Mouse (Mus musculus) frontal cortex, postnatal 25 days (tissue): Measurements from ENCODE around the gene Rtcb.
A peak's percentile ranks its signal among the peaks of the same experiment; 100 is the strongest.

Source experiments
- DNase-seq, 2 experiments: peaks; one replicate each; pipeline ENCODE4 v3.0.0; 2022; ENCODE audit warnings: low spot score in 2 of 2

Gene Rtcb

DNA sequence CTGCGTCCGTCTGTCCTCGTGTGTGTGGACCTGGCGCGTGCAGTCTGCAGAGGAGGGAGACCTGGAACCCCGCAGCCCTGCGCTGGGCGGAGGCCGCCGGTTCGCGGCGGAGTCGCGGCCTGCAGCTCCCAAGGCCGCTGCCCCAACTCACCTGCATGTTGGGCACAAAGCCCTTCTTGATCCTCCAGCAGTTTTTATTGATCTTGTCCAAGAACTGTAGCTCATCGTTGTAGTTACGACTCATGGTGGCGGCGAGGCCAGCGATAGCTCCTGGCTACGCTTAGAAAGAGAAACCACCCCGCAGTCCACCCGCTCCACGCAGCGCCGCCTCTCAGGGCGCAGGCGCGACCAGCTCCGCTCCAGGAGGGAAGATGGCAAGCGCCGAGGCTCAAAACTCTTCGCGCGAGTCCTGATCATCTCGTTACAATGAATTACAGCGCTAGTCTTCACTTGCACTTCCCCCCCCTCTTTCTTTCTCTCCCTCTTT lies at the start of gene Rtcb:
Gene Rtcb (minus strand): TSS at position 360 of the 487 bp plus-strand sequence.
- DNase-seq, result peak; percentile 97 to 99

DNA sequence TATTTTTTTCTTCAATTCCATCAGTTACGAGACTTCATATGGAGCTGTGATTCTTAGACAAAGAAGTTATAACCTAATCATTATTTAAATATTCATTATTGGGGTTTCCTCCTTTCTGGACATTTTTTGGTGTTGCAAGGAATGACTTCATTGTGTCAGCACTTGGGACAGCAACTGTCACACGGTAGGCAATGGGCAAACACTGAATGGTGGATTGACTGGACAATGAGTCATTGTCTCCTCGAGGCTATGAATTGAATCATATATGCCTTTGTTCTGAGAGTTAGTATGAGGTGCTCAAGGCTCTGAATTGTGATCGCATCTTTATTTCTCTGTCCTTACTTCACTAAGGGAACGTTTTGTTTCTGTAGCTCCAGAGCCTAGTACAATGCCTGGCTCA lies 48.8 kb upstream of the Rtcb start:
- DNase-seq, result no peak

- no peak for DNase-seq
These were observed 42.8 kb upstream of the Rtcb start for GRCm38 (mm10) chr10:86000447-86000846.

DNA sequence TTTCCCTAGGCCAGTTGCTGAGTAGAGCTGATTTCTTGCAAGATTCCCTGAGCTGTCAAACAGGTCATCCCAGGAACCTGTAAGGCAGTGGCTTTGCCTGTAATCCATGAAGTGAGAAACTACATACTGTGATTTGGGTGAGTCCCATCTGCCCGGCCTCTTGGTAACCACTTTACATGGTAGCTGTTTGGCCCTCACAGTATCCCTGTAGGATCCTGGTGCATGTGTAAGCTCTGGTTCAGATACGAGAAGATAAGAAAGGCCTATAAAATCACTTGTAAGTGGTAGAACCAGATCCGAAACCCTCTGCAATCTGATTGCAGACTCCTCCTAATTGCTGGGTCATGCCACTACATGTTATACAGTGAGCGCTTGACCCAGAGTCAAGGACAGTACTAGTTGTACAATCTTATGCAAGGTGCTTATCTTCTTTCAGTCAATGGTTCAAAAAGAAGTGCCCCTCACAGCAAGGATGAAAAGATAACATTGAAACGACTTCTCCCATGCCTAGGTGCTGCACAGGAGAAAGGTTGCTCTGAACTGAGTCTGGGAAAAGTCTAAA lies 37.0 kb upstream of the Rtcb start:
- no peak for DNase-seq

DNA sequence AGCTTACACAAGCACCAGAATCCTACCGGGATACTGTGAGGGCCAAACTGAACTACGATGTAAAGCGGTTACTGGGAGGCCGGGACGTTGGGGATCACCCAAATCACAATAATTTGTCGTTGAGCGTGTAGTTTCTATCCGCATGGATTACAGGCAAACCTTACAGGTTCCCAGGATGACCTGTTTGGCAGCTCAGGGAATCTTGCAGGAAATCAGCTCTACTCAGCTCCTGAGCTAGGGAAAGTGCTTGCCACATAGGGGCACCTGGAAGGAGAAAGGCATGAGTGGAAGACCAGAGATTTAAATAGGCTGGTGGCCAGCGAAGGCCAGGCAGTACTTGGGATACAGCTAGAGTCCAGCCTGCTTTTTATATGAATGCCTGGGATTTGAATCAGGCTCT lies 36.2 kb upstream of the Rtcb start:
- DNase-seq, result no peak

- DNase-seq, result no peak
These were observed 34.8 kb upstream of the Rtcb start for GRCm38 (mm10) chr10:85992412-85992811.

DNA sequence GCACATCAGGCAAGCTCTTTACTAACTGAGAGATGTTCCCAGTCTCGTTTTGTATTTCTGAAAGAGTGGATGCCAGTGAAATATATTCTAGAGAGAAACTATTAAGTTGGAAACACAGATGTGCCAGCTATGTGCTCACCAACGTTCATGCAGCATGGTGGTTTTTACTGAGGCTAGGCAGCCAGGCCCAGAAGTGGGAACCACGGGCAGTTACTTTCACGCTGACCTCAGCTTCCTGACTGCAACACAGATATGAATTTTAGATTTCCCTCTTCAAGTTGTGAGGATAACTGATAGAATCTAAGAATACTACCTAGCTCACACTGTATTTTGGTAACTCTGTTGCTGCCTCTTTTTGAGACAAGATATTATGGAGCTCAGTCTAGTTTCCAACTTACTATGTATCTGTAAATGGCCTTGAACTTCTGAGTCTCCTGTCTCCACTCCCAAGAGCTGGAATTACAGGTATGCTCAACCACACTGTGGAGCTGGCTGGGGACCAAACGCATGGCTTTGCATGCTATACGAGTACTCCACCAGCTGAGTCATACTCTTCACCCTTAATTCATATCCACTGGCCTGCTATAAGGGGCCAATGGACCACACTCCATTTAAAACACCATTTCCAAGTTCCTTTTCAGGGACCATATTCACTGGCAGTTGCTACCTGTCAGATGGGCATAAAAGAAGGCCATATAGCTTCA lies 31.9 kb upstream of the Rtcb start:
- no peak for DNase-seq

DNA sequence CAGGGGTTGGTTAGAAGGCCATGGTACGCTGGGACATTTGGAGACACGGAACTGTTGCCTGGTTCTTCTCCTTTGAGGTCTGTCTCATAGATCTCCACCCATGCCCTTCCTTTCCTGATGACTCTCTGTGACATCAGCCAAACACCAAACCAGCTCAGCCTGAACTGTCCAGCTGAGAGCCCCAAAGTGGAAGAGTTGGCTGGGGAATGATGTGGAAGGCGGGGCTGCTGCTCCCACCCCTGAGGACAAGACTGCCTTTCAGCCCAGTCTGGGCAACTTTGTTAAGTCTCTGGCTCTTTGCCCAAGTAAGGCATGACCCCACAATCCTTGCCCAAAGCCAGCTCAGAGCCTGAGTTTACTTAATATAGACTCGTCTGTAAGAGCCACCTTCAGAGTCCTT lies 15.3 kb upstream of the Rtcb start:
- no peak for DNase-seq

- no peak for DNase-seq
These were observed 14.2 kb upstream of the Rtcb start for GRCm38 (mm10) chr10:85971826-85972225.

DNA sequence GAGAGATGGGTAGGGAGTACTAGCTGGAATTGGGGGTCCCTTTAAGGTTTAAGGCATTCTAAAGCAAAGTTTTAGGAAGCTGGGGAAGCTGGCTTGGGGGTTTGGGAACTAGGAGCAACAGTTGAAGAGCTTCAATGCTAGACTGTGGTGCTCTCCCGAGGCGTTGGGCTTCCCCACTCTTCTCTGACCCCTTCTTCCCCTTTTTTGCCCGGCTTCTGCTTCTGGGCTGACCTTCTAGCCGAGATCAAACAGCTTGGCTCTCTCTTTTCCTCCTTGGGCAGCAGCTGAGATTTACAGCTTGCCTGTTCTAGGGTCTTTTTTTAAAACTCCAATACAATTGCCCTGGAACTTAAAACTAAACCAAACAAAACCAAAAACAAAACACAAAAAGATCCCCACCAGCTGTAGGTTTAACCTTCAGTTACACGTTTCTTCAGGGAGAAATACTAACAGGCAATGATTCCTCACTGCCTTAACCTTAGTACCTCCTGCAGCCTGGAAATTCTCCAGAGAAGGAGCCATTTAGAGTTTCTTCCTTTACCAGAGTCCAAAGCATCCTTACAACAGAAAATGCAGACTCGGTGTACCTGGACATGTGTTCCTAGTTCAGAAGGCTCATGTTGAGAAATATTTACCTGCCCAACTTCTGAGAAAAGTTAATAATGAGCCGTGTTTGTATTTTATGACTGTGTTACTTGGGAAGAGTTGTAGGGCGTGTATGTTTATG lies 12.4 kb upstream of the Rtcb start:
- no peak for DNase-seq

- DNase-seq, result no peak
These were observed 11.1 kb upstream of the Rtcb start for GRCm38 (mm10) chr10:85968731-85969130.

GRCm38 (mm10) chr10:85968157-85968634 lies 10.6 kb upstream of the Rtcb start:
- DNase-seq, result peak; percentile 90 to 91

DNA sequence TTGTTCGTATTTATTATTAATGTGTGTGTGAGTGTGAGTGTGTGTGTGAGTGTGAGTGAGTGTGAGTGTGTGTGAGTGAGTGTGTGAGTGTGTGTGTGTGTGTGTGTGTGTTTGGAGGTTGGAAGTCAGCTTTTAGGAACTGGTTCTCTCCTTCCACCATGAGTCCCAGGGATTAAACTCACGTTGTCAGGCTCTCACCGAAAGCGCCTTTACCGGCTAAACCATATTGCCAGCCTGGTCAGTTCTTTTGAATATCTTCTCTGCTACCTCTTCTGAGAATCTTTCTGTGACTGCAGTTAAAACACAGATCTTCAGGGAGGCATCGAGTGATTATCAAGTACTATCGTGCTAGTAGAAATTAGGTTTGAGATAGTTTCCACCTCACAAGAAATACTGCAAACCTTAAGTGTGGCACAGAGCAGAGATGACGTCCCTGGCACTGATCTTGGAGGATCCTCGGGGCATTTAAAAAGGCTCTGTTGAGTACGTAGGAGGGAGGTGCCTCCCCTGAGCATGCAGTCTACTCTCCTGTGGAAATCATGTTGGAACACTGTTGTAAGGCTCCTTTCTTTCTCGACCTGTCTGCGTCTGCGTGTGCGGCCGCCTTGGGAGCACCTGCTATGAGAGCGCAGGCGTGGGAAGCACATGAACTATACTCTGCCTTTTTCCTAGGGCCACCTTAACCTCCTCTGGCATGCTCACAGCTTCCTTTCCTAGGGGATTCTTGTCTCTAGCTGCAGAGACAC lies 10.0 kb upstream of the Rtcb start:
- no peak for DNase-seq

DNA sequence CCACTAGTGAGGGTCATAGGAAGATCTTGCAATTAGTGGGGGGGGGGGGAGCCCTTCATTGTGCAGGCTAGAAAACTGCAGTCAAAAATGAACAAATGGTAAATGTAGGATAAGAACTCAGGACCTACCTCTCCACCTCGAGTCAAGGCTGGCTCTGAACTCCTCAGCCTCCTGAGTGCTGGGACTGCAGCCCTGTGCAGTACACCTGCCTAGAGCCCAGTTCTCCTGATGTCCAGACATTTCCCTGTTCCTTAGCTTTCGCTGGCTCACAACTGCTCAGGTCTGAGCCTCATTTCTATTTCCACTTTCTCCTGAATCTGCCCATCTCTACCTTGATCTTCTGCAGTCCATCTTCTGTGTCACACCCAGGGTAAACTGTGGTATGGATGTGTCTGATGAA lies 8.9 kb upstream of the Rtcb start:
- no peak for DNase-seq

DNA sequence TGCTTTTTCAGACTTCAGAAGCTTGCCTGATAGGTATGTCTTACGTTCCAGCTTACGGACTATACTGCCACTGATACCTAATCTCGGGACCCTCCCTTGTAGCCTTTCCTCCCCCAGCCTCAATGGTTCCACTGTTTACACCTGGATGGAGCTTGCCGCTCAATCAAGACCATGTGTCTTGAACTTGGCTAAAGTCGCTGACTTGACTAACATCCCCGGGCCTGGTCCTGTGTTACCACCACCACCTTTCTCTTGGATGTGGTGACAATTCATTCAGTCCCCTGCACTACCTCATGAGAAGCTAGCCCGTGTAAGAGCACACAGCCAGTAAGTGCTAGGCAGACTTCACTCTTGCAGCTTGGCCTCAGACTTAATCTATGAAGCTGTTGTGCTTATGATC lies 6.7 kb upstream of the Rtcb start:
- no peak for DNase-seq

DNA sequence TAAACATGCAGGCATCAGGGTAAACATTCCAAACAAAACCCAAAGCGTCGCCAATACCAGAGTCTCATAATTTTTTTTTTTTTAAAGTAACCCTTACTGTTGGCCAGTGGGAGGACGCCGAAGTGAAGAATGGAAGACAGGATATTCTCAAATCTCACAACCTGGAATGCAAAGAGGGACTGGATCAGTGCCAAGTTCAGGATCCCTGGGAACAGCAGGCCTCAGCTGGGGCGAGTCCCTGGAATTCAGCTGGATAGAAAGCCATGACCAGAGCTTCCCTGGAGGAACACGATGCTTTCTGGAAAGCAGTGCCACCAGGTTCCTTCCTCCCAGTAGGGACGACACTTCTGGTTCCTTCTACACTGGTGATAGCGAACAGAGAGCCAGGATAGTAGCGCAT lies 5.3 kb upstream of the Rtcb start:
- no peak for DNase-seq

- DNase-seq, result no peak
These were observed 678 bp downstream of the Rtcb start for GRCm38 (mm10) chr10:85956871-85957419.

GRCm38 (mm10) chr10:85954429-85954828 lies 3.2 kb downstream of the Rtcb start:
- DNase-seq, result no peak

DNA sequence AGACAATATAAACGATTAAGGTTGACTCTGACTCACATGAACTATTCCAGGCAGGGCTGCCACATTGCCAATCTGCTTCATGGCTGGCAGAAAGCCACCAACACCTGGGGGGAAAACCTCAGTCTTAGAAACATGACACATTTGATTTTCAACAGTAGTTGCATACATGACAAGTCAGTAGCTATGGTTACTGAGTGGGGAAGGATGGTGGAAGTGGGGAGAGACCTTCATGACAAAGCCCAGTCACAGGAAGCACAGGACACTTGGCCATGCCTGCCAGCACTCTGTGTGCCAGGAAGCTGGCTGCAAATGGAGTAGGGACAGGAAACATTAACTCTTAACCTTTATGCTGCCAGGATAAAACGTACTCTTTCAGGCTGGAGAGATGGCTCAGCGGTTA lies 4.2 kb downstream of the Rtcb start:
- no peak for DNase-seq

GRCm38 (mm10) chr10:85951765-85952443 lies 5.7 kb downstream of the Rtcb start:
- DNase-seq, result no peak

- no peak for DNase-seq
These were observed 9.0 kb downstream of the Rtcb start for GRCm38 (mm10) chr10:85948483-85949196.
